Mouse (Mus musculus): Measurements from ENCODE around the gene Tnni3. TPM values are rescaled to one million over a fixed set of nuclear protein-coding genes. Genes with fewer than 3 reads are reported as not detected.

Tnni3 gene
- total and polyA plus RNA-seq, 3 experiments: 328 to 353 TPM; not detected in 1

GRCm38 (mm10) chr7:4527302-4527689 lies 3.3 kb upstream of the Tnni3 start:
- H3K27ac ChIP-seq (ENCODE audit: control insufficient read depth, low read depth, low read length): no peak overlapping the region
- DNase-seq (ENCODE audit: low read depth, low spot score): no peak
- H3K27me3 ChIP-seq (ENCODE audit: control insufficient read depth in 1 of 2, insufficient read depth in 2 of 2, low read length in 2 of 2): no peaks in the 10 kb centered on the region
- peaks cover 0 to 2% of the 10 kb centered on the region in 2 experiments; a peak in 1 of 4 replicates for H3K36me3 ChIP-seq (ENCODE audit: control insufficient read depth in 1 of 2, insufficient read depth in 2 of 2, low read length in 2 of 2)
- peaks cover 0 to 12% of the 10 kb centered on the region in 2 experiments; a peak in 2 of 4 replicates for H3K4me1 ChIP-seq (ENCODE audit: control insufficient read depth in 1 of 2, insufficient read depth in 2 of 2, low read length in 2 of 2)
- H3K79me2 ChIP-seq (ENCODE audit: control insufficient read depth, insufficient read depth, low read length, poor library complexity): no peaks in the 10 kb centered on the region; the same call in 1 of the 2 replicates
- no peaks in the 10 kb centered on the region for H3K9me3 ChIP-seq (replicated peaks; ENCODE audit: insufficient read depth, low read length)
- H3K9ac ChIP-seq (ENCODE audit: control insufficient read depth, low read depth, low read length, poor library complexity, severe bottlenecking): no peak overlapping the region
- TF ChIP-seq ZMIZ1 (IDR thresholded peaks at IDR 0.05; ENCODE audit: low read depth, low read length) (no peak), EP300 (IDR thresholded peaks at IDR 0.05; ENCODE audit: low read depth in 1 of 2, low read length in 2 of 2) (no peak), CTCF (IDR thresholded peaks at IDR 0.05 in 2 of 3, conservative IDR thresholded peaks at IDR 0.05 in 1 of 3; ENCODE audit: control insufficient read depth in 1 of 3, insufficient read depth in 1 of 3, low read depth in 2 of 3, low read length in 3 of 3, poor library complexity in 1 of 3, severe bottlenecking in 1 of 3) (no peak), GATA1 (IDR thresholded peaks at IDR 0.05; ENCODE audit: low read depth, low read length) (no peak), TCF12 (IDR thresholded peaks at IDR 0.05; ENCODE audit: low read depth, low read length) (no peak), MAX (IDR thresholded peaks at IDR 0.05; ENCODE audit: low read length) (no peak)
- no peak overlapping the region for H3K4me3 ChIP-seq (ENCODE audit: control insufficient read depth in 1 of 2, insufficient read depth in 1 of 2, low read depth in 2 of 2, low read length in 2 of 2)

GRCm38 (mm10) chr7:4526341-4527301 lies 2.6 kb upstream of the Tnni3 start:
- DNase-seq (ENCODE audit: low read depth, low spot score): peak; percentile 89
- H3K4me3 ChIP-seq (ENCODE audit: control insufficient read depth in 1 of 2, insufficient read depth in 1 of 2, low read depth in 2 of 2, low read length in 2 of 2): peak overlapping the region; percentile 26 to 33
- no peak overlapping the region for H3K27ac ChIP-seq (ENCODE audit: control insufficient read depth, low read depth, low read length)

More at GRCm38 (mm10) chr7:4526341-4527301, 2.6 kb upstream of the Tnni3 start:
- H3K9ac ChIP-seq (ENCODE audit: control insufficient read depth, low read depth, low read length, poor library complexity, severe bottlenecking): peak overlapping the region; percentile 33
- no peaks in the 10 kb centered on the region for H3K9me3 ChIP-seq (replicated peaks; ENCODE audit: insufficient read depth, low read length)
- H3K4me1 ChIP-seq (ENCODE audit: control insufficient read depth in 1 of 2, insufficient read depth in 2 of 2, low read length in 2 of 2): peaks cover 0 to 12% of the 10 kb centered on the region in 2 experiments; a peak in 2 of 4 replicates
- TF ChIP-seq RCOR1 (IDR thresholded peaks at IDR 0.05; ENCODE audit: low read depth, low read length) (no peak), ZMIZ1 (IDR thresholded peaks at IDR 0.05; ENCODE audit: low read depth, low read length) (no peak), HCFC1 (IDR thresholded peaks at IDR 0.05; ENCODE audit: low read depth, low read length) (0 out of 2 replicates have a peak, but pooled peaks have one; percentile 33), NRF1 (IDR thresholded peaks at IDR 0.05; ENCODE audit: insufficient read depth, low read depth, low read length, poor library complexity, severe bottlenecking) (no peak), JUND (IDR thresholded peaks at IDR 0.05; ENCODE audit: low read depth, low read length) (0 out of 2 replicates have a peak, but pooled peaks have one; percentile 20), ZC3H11A (IDR thresholded peaks at IDR 0.05; ENCODE audit: low read depth, low read length) (peak; percentile 62), BHLHE40 (IDR thresholded peaks at IDR 0.05; ENCODE audit: borderline replicate concordance, low read depth, low read length) (no peak), RAD21 (IDR thresholded peaks at IDR 0.05; ENCODE audit: low read depth, low read length) (peak; percentile 89), SIN3A (IDR thresholded peaks at IDR 0.05; ENCODE audit: low read length) (peak; percentile 80), CTCF (IDR thresholded peaks at IDR 0.05 in 2 of 3, conservative IDR thresholded peaks at IDR 0.05 in 1 of 3; ENCODE audit: control insufficient read depth in 1 of 3, insufficient read depth in 1 of 3, low read depth in 2 of 3, low read length in 3 of 3, poor library complexity in 1 of 3, severe bottlenecking in 1 of 3) (peak; percentile 69 to 89 (median 87)), TCF12 (IDR thresholded peaks at IDR 0.05; ENCODE audit: low read depth, low read length) (peak; percentile 63), EP300 (IDR thresholded peaks at IDR 0.05; ENCODE audit: low read depth in 1 of 2, low read length in 2 of 2) (0 out of 4 replicates have a peak, but pooled peaks of 1 of the 2 experiments have one; percentile 13), MXI1 (IDR thresholded peaks at IDR 0.05; ENCODE audit: low read depth, low read length) (peak; percentile 43; the same call in 1 of the 2 replicates), UBTF (IDR thresholded peaks at IDR 0.05; ENCODE audit: borderline replicate concordance, insufficient read depth, low read depth, low read length) (no peak), CHD1 (IDR thresholded peaks at IDR 0.05; ENCODE audit: low read depth, low read length) (no peak), ETS1 (IDR thresholded peaks at IDR 0.05; ENCODE audit: low read depth, low read length) (peak; percentile 42; the same call in 1 of the 2 replicates), SMC3 (IDR thresholded peaks at IDR 0.05; ENCODE audit: low read depth, low read length) (peak; percentile 79), MYB (IDR thresholded peaks at IDR 0.05; ENCODE audit: low read depth, low read length) (no peak), TAL1 (IDR thresholded peaks at IDR 0.05; ENCODE audit: low read length) (peak; percentile 86)
- H3K79me2 ChIP-seq (ENCODE audit: control insufficient read depth, insufficient read depth, low read length, poor library complexity): peaks cover 6% of the 10 kb centered on the region
- no peaks in the 10 kb centered on the region for H3K27me3 ChIP-seq (ENCODE audit: control insufficient read depth in 1 of 2, insufficient read depth in 2 of 2, low read length in 2 of 2)
- H3K36me3 ChIP-seq (ENCODE audit: control insufficient read depth in 1 of 2, insufficient read depth in 2 of 2, low read length in 2 of 2): peaks cover 0 to 2% of the 10 kb centered on the region in 2 experiments; a peak in 1 of 4 replicates

Measured in MEL (cell line).